Comparison of ENCODE assay signal across 8 mouse cellular contexts in the genomic region with DNA sequence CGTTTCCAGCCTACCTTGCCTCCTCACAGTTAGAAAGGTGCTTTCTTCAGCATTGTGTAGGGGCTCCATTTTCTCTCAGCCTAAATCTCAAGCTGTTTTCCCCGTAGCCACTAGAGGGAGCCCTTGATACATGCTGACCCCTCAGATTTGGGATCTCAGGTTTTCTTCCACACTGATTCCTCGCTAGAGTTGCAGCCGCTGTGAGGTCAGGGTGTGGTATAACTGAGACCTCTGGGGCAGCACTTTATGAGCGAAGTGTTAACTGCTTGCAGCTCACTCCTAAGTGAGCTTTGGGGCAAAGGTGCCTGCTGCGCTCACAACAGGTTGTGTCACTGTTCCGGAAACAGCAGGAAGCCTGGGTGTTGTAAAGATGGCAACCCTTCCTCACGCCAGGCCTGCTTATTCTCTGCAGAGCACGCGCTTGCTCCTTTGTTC. TPM values are rescaled to one million over a fixed set of nuclear protein-coding genes. Genes with fewer than 3 reads are reported as not detected.
A peak's percentile ranks its signal among the peaks of the same experiment; 100 is the strongest.
DNase-seq lines count a peak whose midpoint lies in the region; ATAC-seq and TF ChIP-seq lines count a peak whose summit lies in the region.

No protein-coding gene starts in this region.

- peak; percentile 29 for DNase-seq in MEL-GATA-1-ER (ENCODE audit: extremely low read depth, low read depth)
- peak; percentile 52 for DNase-seq in cerebellum, adult 11-12 months
- peak; percentile 90 for DNase-seq in forebrain, postnatal 0 days
- peak; percentile 54 to 82 for DNase-seq in layer of hippocampus, adult 8-10 months (ENCODE audit: low spot score in 2 of 2)
- peak; percentile 39 for DNase-seq in ovary, postnatal 10 days (ENCODE audit: low spot score)
- DNase-seq in thymus, postnatal 36 days: peak; percentile 34 to 50

- TF ChIP-seq CTCF in forebrain, postnatal 0 days (IDR thresholded peaks at IDR 0.05; ENCODE audit: low read depth): peak; percentile 98

- ATAC-seq in forebrain, postnatal 0 days: peak; percentile 79
- peak; percentile 61 to 70 for ATAC-seq in hematopoietic stem cell, adult 5-6 weeks (replicated peaks in 1 of 2; ENCODE audit: insufficient read depth in 1 of 2, low FRiP score in 2 of 2, low TSS enrichment in 1 of 2, low read depth in 1 of 2, poor library complexity in 2 of 2, severe bottlenecking in 2 of 2)
- ATAC-seq in lung, embryonic 15.5 days (ENCODE audit: borderline replicate concordance, extremely low read depth, low FRiP score, low TSS enrichment): peak; percentile 46; the same call in 1 of the 2 replicates

- no peaks in the 10 kb centered on the region for H3K9me3 ChIP-seq in forebrain, postnatal 0 days (ENCODE audit: low read length)
- no peaks in the 10 kb centered on the region for H3K9me3 ChIP-seq in lung, embryonic 15.5 days

- H3K4me3 ChIP-seq in forebrain, postnatal 0 days (ENCODE audit: low read depth, low read length): no peak overlapping the region
- no peak overlapping the region for H3K4me3 ChIP-seq in lung, embryonic 15.5 days

- H3K27ac ChIP-seq in forebrain, postnatal 0 days (ENCODE audit: low read depth, low read length): no peak overlapping the region
- H3K27ac ChIP-seq in lung, embryonic 15.5 days: no peak overlapping the region

- peaks cover 21% of the 10 kb centered on the region for H3K36me3 ChIP-seq in forebrain, postnatal 0 days (ENCODE audit: insufficient read depth)
- H3K36me3 ChIP-seq in lung, embryonic 15.5 days: peaks cover 29% of the 10 kb centered on the region

- H3K4me2 ChIP-seq in forebrain, postnatal 0 days (ENCODE audit: low read depth): no peak overlapping the region; the same call in 1 of the 2 replicates
- no peak overlapping the region for H3K4me2 ChIP-seq in lung, embryonic 15.5 days

- H3K9ac ChIP-seq in forebrain, postnatal 0 days: no peak overlapping the region
- H3K9ac ChIP-seq in lung, embryonic 15.5 days: no peak overlapping the region

- 32% methylated on average over 10 of the region's 10 CpGs for WGBS in forebrain, postnatal 0 days
- WGBS in lung, embryonic 15.5 days: 41% methylated on average over 10 of the region's 10 CpGs

- no peaks in the 10 kb centered on the region for H3K27me3 ChIP-seq in forebrain, postnatal 0 days (ENCODE audit: insufficient read depth, low read length)
- no peaks in the 10 kb centered on the region for H3K27me3 ChIP-seq in lung, embryonic 15.5 days

- H3K4me1 ChIP-seq in forebrain, postnatal 0 days (ENCODE audit: insufficient read depth): no peaks in the 10 kb centered on the region
- peaks cover 16% of the 10 kb centered on the region for H3K4me1 ChIP-seq in lung, embryonic 15.5 days

RNA-seq across cellular contexts. Expression of gene Rbm20, which starts 28.3 kb away (rescaled TPM):
- 2.9 and 3.4 TPM in 2 replicates for total RNA-seq in forebrain, postnatal 0 days (2014; rRNA removed)
- 1.1 and 1.4 TPM in 2 replicates for polyA plus RNA-seq in forebrain, postnatal 0 days (2015; fragmentation: Nextera tagmentation; extraction: Ambion mirVana)
- 0.06 TPM in 1 of 2 replicates, not detected in the other for total RNA-seq in hematopoietic stem cell, adult 5-6 weeks (2017)
- 1 to 10 TPM; 1.8 to 4.0 (median 3.2) TPM for total RNA-seq in layer of hippocampus, adult 8-10 months (2022)
- 1.4 and 2.5 TPM in 2 replicates for polyA plus RNA-seq in lung, embryonic 15.5 days (2015; fragmentation: Nextera tagmentation; extraction: Ambion mirVana)

RNA-seq across cellular contexts. Expression of gene Smc3, which starts 48.6 kb away (rescaled TPM):
- total RNA-seq in forebrain, postnatal 0 days (2014; rRNA removed): 35.5 and 41.4 TPM in 2 replicates
- polyA plus RNA-seq in forebrain, postnatal 0 days (2015; fragmentation: Nextera tagmentation; extraction: Ambion mirVana): 36.9 and 47.0 TPM in 2 replicates
- 149 and 174 TPM in 2 replicates for total RNA-seq in hematopoietic stem cell, adult 5-6 weeks (2017)
- 10 to 100 TPM; 39.1 to 47.5 (median 43.6) TPM for total RNA-seq in layer of hippocampus, adult 8-10 months (2022)
- polyA plus RNA-seq in lung, embryonic 15.5 days (2015; fragmentation: Nextera tagmentation; extraction: Ambion mirVana): 68.1 and 72.2 TPM in 2 replicates

RNA-seq across cellular contexts. Expression of gene Nutf2-ps1, which starts 60.0 kb away (rescaled TPM):
- 72.1 and 78.8 TPM in 2 replicates for total RNA-seq in forebrain, postnatal 0 days (2014; rRNA removed)
- polyA plus RNA-seq in forebrain, postnatal 0 days (2015; fragmentation: Nextera tagmentation; extraction: Ambion mirVana): 184 and 209 TPM in 2 replicates
- total RNA-seq in hematopoietic stem cell, adult 5-6 weeks (2017): 95.6 and 160 TPM in 2 replicates
- 10 to 100 TPM; 37.1 to 57.5 (median 47.8) TPM for total RNA-seq in layer of hippocampus, adult 8-10 months (2022)
- 402 and 410 TPM in 2 replicates for polyA plus RNA-seq in lung, embryonic 15.5 days (2015; fragmentation: Nextera tagmentation; extraction: Ambion mirVana)

Comparison
In these comparisons a context has a peak if more than half of its experiments do, and no peak if none do; other contexts are left out.
1. DNase-seq: peak in every context shown above with its lines; median percentile 90 in forebrain, postnatal 0 days; 68 in layer of hippocampus, adult 8-10 months; 52 in cerebellum, adult 11-12 months; 42 in thymus, postnatal 36 days; 39 in ovary, postnatal 10 days; 29 in MEL-GATA-1-ER.